Mouse (Mus musculus) spleen, adult 2 months (tissue): ENCODE measurements around the gene Cd300e.

Source experiments
- CTCF ChIP-seq: fragments of 200-500 bp; IDR thresholded peaks from 2 replicates; pipeline ENCODE4 v1.5.1; 2011; ENCODE audit warnings: mild to moderate bottlenecking, inconsistent platforms; ENCODE audit not compliant: insufficient read depth, insufficient read length, insufficient replicate concordance; ENCODE audit errors: extremely low read depth
- POLR2A ChIP-seq: fragments of 200-500 bp; IDR thresholded peaks from 2 replicates; pipeline ENCODE4 v1.6.1; 2011; ENCODE audit warnings: low read depth, low read length, inconsistent platforms

DNA sequence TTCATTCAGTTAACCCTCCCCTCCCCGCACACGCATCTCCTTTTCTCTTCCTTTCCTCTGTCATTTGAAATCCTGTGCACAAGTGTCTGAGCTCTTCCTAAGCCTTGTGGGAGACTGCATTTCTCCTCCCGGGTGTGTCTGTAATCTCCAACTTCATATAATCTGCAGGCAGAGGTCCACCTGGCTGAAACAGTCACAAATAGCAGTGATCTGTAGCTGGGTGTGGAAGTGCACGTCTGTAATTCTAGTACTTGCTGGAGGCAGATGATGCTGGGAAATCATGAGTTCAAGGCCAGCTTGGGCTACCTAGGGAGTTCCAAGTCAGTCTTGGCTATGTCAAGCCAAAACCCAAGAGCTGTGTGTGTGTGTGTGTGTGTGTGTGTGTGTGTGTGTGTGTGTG lies 30.2 kb upstream of the Cd300e start:
- TF ChIP-seq CTCF = no peak
- TF ChIP-seq POLR2A = no peak
